Comparison of ENCODE assay signal across 15 mouse cellular contexts in the genomic region with DNA sequence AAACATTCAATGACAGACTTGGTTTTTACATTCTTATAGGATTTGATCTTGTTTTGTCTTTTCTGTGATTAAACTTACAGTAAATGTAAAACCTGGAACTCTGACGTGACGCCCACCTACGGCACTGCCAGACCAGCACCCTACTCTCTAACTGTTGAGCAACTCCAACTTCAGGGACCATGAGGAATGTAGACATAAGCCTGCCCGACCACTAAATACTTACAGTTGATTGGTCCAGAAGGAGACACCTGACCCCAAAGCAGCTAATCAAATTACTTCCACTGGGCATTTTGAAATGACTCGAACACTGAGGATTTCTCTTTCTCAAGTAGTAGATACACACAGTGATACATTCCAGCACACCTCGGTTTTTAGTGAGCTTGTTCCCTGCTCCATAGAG.
"Had no signal": no experiment of that assay in that cellular context is flagged by ENCODE, and none has a peak within 500 bp of the region (broad histone marks: within the 10 kb centered on the region; RNA-seq: fewer than 3 reads in every experiment).

No protein-coding gene starts in this region.

- H3K4me1 ChIP-seq: kidney, embryonic 15.5 days; lung, embryonic 15.5 days; megakaryocyte, embryonic 14.5 days; midbrain, embryonic 10.5 days; midbrain, embryonic 13.5 days had no signal

- DNase-seq: kidney, adult 2 months; kidney, postnatal 10 days; kidney, postnatal 36 days; layer of hippocampus, postnatal 36 days; liver, postnatal 0 days; thymus, adult 18-20 months; thymus, postnatal 4 days had no signal

- H3K4me3 ChIP-seq: kidney, embryonic 15.5 days; left cerebral cortex, adult 2 months; limb, embryonic 12.5 days; limb, embryonic 15.5 days; lung, embryonic 15.5 days; megakaryocyte, embryonic 14.5 days; midbrain, embryonic 10.5 days; midbrain, embryonic 13.5 days had no signal
